Mouse (Mus musculus) stomach, embryonic 15.5 days (tissue): ENCODE data around the gene Cnn2. TPM values are rescaled to one million over a fixed set of nuclear protein-coding genes. Genes with fewer than 3 reads are reported as not detected.

Experiments used
- ATAC-seq: fragments of 200-750 bp; cut with Nextera tagmentation; 2 replicates; pipeline ENCODE4 v1.8.0; 2017; ENCODE audit warnings: low read depth, moderate number of reproducible peaks, moderate TSS enrichment; ENCODE audit not compliant: insufficient read depth, low FRiP score
- H3K27ac ChIP-seq: fragments of 300-500 bp; sonication (generic); 2 replicates; pipeline ENCODE4 v1.5.1; 2015; ENCODE audit warnings: mild to moderate bottlenecking, inconsistent platforms
- H3K27me3 ChIP-seq: fragments of 300-500 bp; sonication (generic); replicated peaks from 2 replicates; pipeline ENCODE4 v1.6.1; 2015; ENCODE audit warnings: inconsistent platforms
- H3K36me3 ChIP-seq: fragments of 300-500 bp; sonication (generic); 2 replicates; pipeline ENCODE4 v1.6.1; 2015; ENCODE audit warnings: inconsistent platforms
- H3K4me1 ChIP-seq: fragments of 300-500 bp; sonication (generic); 2 replicates; pipeline ENCODE4 v1.6.1; 2015; ENCODE audit warnings: inconsistent platforms
- H3K4me2 ChIP-seq: fragments of 300-500 bp; sonication (generic); 2 replicates; pipeline ENCODE4 v1.6.1; 2015; ENCODE audit warnings: mild to moderate bottlenecking, inconsistent platforms
- H3K4me3 ChIP-seq: fragments of 300-500 bp; sonication (generic); replicated peaks from 2 replicates; pipeline ENCODE4 v1.5.1; 2015; ENCODE audit warnings: inconsistent platforms
- H3K9ac ChIP-seq: fragments of 300-500 bp; sonication (generic); 2 replicates; pipeline ENCODE4 v1.6.1; 2015; ENCODE audit warnings: inconsistent platforms
- H3K9me3 ChIP-seq: fragments of 300-500 bp; sonication (generic); 2 replicates; pipeline ENCODE4 v1.6.1; 2016; ENCODE audit warnings: inconsistent platforms
- WGBS: fragments of 180-500 bp; shearing (Covaris S2); methylation state at CpG from one replicate; pipeline ENCODE4 v1.1.7; 2015; 5-methylcytosine and 5-hydroxymethylcytosine counted together
- polyA plus RNA-seq: library from polyadenylated mRNA; unstranded; fragments of >200 nt; fragmentation: Nextera tagmentation; extraction: Ambion mirVana; gene quantifications from 2 replicates; pipeline ENCODE4 v1.2.1, GENCODE M21; 2015

The Cnn2 gene
- polyA plus RNA-seq, 1 experiment from 2014 or later, result 274 TPM

DNA sequence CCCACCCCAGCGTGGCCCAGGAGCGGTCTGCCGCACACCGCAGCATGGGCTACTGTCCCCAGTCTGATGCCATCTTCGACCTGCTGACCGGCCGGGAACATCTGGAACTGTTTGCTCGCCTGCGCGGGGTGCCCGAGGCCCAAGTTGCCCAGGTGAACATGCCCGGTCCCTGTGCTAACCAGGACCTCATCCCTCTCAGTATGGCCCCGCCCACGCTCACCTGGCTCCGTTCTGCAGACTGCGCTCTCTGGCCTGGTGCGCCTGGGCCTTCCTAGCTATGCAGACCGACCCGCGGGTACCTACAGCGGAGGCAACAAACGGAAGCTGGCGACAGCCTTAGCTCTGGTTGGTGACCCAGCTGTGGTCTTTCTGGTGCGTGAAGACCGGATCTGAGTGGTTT, 25.2 kb downstream of the Cnn2 start:
- ATAC-seq, result no peak

DNA sequence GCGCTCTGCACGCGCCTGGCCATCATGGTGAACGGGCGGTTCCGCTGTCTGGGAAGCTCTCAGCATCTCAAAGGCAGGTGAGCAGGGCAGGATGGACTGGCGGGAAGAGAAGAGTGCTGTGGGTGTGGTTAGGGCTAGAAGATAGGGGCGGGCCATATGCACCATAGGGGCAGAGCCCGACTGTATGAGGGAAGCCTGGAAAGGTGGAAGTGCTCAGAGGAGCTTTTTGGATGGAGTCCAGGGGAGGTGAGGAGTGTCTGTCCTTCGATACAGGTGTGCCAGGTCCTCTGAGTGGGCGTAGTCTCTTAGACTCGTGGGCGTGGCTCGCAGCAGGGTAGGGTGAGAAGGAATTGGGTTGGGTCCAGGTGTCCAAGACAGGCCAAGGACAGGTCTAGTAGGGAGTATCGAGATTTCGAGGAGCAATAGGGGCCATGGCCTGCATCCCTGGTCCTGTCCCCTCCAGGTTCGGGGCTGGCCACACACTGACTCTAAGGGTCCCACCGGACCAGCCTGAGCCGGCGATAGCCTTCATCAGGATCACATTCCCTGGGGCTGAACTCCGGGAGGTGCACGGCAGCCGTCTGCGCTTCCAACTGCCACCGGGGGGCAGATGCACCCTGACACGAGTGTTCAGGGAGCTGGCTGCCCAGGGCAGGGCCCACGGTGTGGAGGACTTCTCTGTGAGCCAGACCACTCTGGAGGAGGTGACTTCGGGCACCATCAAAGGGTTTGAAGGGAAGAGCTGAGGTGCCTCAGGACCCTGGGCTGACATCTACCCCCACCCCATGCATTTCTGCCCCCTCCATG, 26.3 kb downstream of the Cnn2 start:
- H3K27me3 ChIP-seq, result peaks cover 24% of the 10 kb centered on the region
- peaks cover 6% of the 10 kb centered on the region; the same call in 1 of the 2 replicates for H3K36me3 ChIP-seq
- H3K4me2 ChIP-seq, result 0 out of 2 replicates have a peak overlapping the region, but pooled peaks have one; percentile 11
- no peak overlapping the region for H3K27ac ChIP-seq
- no peaks in the 10 kb centered on the region for H3K9me3 ChIP-seq
- H3K4me3 ChIP-seq, result no peak overlapping the region
- 31% methylated on average over 28 of the region's 28 CpGs for WGBS
- H3K4me1 ChIP-seq, result peaks cover 16% of the 10 kb centered on the region
- no peak for ATAC-seq
- no peak overlapping the region for H3K9ac ChIP-seq

More for the DNA sequence above, 25.2 kb downstream of the Cnn2 start:
- peaks cover 24% of the 10 kb centered on the region for H3K27me3 ChIP-seq
- peaks cover 7% of the 10 kb centered on the region; the same call in 1 of the 2 replicates for H3K4me1 ChIP-seq
- no peak overlapping the region for H3K4me2 ChIP-seq
- peaks cover 9% of the 10 kb centered on the region; the same call in 1 of the 2 replicates for H3K36me3 ChIP-seq
- H3K27ac ChIP-seq, result no peak overlapping the region
- H3K9me3 ChIP-seq, result no peaks in the 10 kb centered on the region
- no peak overlapping the region for H3K4me3 ChIP-seq
- 43% methylated on average over 25 of the region's 25 CpGs for WGBS
- H3K9ac ChIP-seq, result no peak overlapping the region

DNA sequence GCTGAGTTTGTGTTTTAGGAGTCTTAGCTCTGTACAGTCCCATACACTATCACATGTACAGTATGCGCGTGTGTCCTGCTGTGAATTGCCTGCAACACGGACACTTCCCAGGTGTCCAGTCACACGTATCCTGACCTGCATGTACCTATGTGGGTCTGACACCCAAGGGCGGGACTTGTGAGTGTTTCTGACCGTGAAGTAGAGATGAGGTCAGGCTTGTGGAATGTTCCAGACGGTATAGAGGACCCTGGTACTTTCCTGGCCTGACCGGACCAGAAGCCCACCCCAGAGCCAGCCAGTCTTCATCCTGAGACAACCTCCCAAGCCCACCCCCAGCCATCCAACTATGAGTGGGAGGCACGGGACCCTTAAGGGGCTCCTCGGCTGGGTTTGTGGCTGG, 27.2 kb downstream of the Cnn2 start:
- Histone ChIP-seq H3K36me3 (no peaks in the 10 kb centered on the region), H3K9me3 (no peaks in the 10 kb centered on the region), H3K9ac (no peak overlapping the region), H3K4me2 (no peak overlapping the region), H3K27ac (no peak overlapping the region), H3K27me3 (peaks cover 24% of the 10 kb centered on the region), H3K4me1 (peaks cover 25% of the 10 kb centered on the region), H3K4me3 (no peak overlapping the region)
- no peak for ATAC-seq
- 76% methylated on average over 10 of the region's 10 CpGs for WGBS

DNA sequence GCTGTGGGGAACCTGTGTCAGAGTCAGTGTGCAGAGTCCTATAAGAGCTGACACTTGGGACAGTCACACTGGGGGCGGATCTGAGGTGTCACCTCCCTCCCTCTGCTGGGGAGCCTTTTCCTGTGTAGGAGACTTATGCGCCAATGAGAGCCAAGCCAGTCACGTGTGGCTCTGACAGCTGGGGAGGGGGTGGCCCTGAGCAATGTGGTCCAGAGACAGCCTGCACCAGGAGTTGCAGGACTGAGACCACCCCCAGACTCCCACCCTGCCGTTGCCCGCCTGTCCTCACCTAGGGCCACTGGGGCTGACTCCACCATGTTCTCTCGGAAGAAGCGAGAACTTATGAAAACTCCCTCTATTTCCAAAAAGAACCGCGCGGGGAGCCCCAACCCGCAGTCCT, 28.1 kb downstream of the Cnn2 start, which contains the start of gene Arhgap45:
TSS of gene Arhgap45 (plus strand) at position 143 of the 400 bp plus-strand sequence.
- 73% methylated on average over 11 of the region's 11 CpGs for WGBS
- no peaks in the 10 kb centered on the region for H3K36me3 ChIP-seq
- no peak within 1 kb of the TSS for H3K4me2 ChIP-seq
- ATAC-seq, result no peak
- H3K9me3 ChIP-seq, result no peaks in the 10 kb centered on the region
- no peak within 1 kb of the TSS for H3K27ac ChIP-seq
- H3K27me3 ChIP-seq, result peaks cover 24% of the 10 kb centered on the region
- peaks cover 27% of the 10 kb centered on the region for H3K4me1 ChIP-seq
- peak within 1 kb of the TSS; percentile 17; the same call in 1 of the 2 replicates for H3K4me3 ChIP-seq
- no peak within 1 kb of the TSS for H3K9ac ChIP-seq

DNA sequence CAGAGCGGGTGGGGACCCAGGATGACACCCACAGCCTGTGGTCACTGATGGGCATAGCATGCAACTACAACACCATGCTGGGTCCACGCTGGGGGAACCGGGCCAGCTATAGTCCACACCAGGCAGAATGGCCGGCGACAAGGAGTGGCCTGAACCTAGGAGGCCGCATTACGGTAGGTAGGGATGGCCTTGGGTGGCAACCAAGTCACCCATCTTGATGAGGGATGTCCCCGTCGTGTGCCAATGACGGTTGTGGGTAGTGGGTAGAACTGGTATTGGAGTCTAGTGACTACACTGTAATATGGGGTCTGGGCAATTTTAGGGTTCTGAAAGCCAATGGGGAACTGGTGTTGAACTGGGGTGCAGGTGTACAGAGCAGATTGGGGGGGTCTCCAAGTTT, 28.5 kb downstream of the Cnn2 start:
- peaks cover 24% of the 10 kb centered on the region for H3K27me3 ChIP-seq
- peak overlapping the region; percentile 17; the same call in 1 of the 2 replicates for H3K4me3 ChIP-seq
- H3K4me1 ChIP-seq, result peaks cover 27% of the 10 kb centered on the region
- no peak overlapping the region for H3K4me2 ChIP-seq
- H3K9me3 ChIP-seq, result no peaks in the 10 kb centered on the region
- no peak overlapping the region for H3K27ac ChIP-seq
- WGBS, result 90% methylated on average over 10 of the region's 10 CpGs
- ATAC-seq, result no peak
- no peaks in the 10 kb centered on the region for H3K36me3 ChIP-seq
- no peak overlapping the region for H3K9ac ChIP-seq

DNA sequence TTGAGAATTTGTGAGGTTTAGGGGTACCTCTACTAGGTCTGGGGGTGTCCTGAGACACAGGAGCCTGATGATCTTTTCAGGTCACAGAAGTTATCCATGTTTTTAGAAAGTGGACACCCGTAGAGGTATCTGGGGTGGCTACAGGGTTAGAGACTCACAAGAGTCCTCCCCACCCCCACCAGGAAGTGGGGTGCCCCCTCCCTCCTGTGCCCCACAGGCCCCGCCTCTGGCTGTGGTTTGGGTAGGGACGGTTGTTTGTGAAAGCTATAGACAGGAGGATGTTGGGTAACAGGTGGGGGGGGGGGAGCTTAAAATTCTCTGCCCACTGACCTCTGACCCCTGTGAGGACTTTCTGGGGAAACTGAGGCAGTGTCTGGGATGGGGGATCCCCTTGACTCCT, 29.0 kb downstream of the Cnn2 start:
- ATAC-seq, result no peak
- Histone ChIP-seq H3K27ac (no peak overlapping the region), H3K9ac (no peak overlapping the region), H3K4me3 (no peak overlapping the region; the same call in 1 of the 2 replicates), H3K27me3 (peaks cover 24% of the 10 kb centered on the region), H3K4me2 (no peak overlapping the region), H3K36me3 (no peaks in the 10 kb centered on the region), H3K9me3 (no peaks in the 10 kb centered on the region), H3K4me1 (peaks cover 27% of the 10 kb centered on the region)
- WGBS, result 61% methylated on average over 3 of the region's 3 CpGs

DNA sequence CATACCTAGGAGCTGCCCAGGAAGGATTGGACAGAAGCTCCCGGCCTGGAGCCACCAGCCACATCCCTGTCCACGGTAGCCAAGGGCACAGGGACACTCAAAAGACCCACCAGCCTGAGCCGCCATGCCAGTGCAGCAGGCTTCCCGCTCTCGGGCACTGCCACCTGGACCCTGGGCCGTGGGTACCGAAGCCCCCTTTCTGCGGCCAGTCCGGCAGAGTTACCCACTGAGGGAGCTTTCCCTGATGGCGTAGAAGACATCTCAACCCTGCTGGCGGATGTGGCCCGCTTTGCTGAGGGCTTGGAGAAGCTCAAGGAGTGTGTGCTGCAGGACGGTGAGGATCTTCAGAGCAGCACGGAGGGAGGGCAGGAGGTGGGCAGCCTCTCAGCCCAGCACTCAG, 29.4 kb downstream of the Cnn2 start:
- H3K9ac ChIP-seq, result no peak overlapping the region
- peaks cover 23% of the 10 kb centered on the region for H3K27me3 ChIP-seq
- WGBS, result 80% methylated on average over 14 of the region's 14 CpGs
- peaks cover 27% of the 10 kb centered on the region for H3K4me1 ChIP-seq
- H3K4me3 ChIP-seq, result no peak overlapping the region
- H3K27ac ChIP-seq, result peak overlapping the region; percentile 35; the same call in 1 of the 2 replicates
- no peaks in the 10 kb centered on the region for H3K36me3 ChIP-seq
- H3K9me3 ChIP-seq, result no peaks in the 10 kb centered on the region
- no peak overlapping the region for H3K4me2 ChIP-seq
- no peak for ATAC-seq

DNA sequence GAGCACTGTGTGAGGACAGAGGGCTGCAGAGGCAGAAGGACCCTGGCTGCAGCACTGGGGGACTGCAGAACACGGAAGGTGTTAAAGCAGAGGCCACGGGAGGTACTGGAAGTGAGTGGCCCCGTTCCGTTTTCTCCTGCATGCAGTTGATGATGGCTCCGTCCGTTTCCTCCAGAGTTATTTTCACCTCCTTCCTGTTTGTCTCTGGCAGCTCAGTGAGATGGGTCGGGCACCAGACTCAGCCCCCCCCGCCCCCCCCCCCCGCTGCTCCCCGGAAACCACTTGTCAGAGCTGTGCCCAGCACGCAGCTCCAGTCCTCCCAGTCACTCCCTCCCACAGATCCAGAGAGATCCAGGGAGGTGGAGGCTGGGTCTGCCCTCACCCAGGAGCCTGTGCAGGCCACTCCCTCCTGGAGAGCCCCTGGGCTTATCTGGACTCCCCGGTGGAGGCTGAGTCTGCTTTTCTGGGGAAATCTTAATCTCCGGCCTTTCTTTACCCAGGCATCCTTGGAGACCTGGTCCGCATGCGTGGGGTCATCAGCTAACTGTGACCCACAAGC, 30.4 kb downstream of the Cnn2 start:
- WGBS, result 8% methylated on average over 14 of the region's 15 CpGs
- Histone ChIP-seq H3K27ac (peak overlapping the region; percentile 32), H3K9ac (no peak overlapping the region), H3K4me2 (peak overlapping the region; percentile 45), H3K4me3 (0 out of 2 replicates have a peak overlapping the region, but pooled peaks have one; percentile 11), H3K27me3 (peaks cover 13% of the 10 kb centered on the region), H3K4me1 (peaks cover 27% of the 10 kb centered on the region), H3K9me3 (no peaks in the 10 kb centered on the region), H3K36me3 (no peaks in the 10 kb centered on the region)
- peak; percentile 84 for ATAC-seq

DNA sequence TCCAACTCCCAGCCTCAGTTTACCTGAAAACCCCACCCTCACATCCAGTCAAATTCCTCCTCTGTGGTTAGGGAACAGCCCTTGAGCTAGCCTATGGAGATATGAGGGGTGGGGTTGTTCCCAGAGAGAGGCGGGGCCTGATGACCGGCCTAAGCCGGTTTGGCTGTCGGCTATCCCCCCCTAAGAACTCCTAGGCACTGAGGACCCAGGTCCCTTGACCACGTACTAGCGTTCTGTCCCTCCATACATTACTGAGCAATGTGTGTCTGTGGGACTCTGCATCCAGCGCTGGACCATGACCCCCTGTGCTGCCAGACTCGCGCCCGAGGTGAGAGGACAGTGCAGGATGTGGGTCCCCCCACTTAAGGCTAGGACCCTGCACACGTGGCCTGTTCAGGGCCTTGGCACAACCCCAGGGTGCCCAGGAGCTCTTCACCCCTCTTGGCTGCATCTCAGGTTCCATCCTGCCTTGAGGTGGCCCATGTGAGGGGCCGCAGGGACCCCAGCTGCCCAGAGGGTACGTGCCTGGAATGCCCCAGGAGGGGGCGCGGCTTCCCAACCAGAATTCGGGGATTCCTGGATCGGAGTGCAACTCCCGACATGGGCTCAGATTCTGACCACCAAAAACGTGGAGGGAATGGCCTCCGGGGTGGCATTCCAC, 31.2 kb downstream of the Cnn2 start:
- Histone ChIP-seq H3K4me1 (peaks cover 25% of the 10 kb centered on the region), H3K4me2 (peak overlapping the region; percentile 45), H3K36me3 (no peaks in the 10 kb centered on the region), H3K4me3 (peak overlapping the region; percentile 20; the same call in 1 of the 2 replicates), H3K27ac (peak overlapping the region; percentile 32), H3K9me3 (no peaks in the 10 kb centered on the region), H3K9ac (no peak overlapping the region), H3K27me3 (peaks cover 6% of the 10 kb centered on the region)
- 24% methylated on average over 20 of the region's 20 CpGs for WGBS
- peak; percentile 54 for ATAC-seq

DNA sequence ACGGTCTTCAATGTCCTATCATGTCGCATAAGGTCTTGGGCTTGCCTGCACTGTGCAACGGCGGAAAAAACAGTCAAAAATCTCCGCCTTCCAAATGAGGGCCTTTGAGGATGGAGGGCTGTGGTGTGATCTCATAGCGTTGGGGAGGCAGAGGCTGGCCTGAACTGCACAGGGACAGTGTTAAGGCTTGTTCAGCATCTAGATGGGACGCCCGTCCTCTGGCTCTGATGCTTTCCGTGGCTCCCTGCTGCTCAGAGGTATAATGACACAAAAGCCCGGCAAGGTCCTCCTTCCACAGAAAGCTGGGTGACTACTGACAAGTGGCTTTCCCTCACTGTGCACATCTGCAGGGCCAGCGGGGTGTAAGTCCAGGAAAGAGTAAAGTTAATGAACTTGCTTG, 31.8 kb downstream of the Cnn2 start:
- 0 out of 2 replicates have a peak, but pooled peaks cover under 1% of the 10 kb centered on the region for H3K27me3 ChIP-seq
- no peaks in the 10 kb centered on the region for H3K9me3 ChIP-seq
- no peak overlapping the region for H3K9ac ChIP-seq
- H3K4me1 ChIP-seq, result peaks cover 30% of the 10 kb centered on the region
- H3K27ac ChIP-seq, result peak overlapping the region; percentile 32; the same call in 1 of the 2 replicates
- H3K4me3 ChIP-seq, result peak overlapping the region; percentile 20; the same call in 1 of the 2 replicates
- peak overlapping the region; percentile 45 for H3K4me2 ChIP-seq
- H3K36me3 ChIP-seq, result no peaks in the 10 kb centered on the region
- 41% methylated on average over 11 of the region's 11 CpGs for WGBS
- no peak for ATAC-seq

DNA sequence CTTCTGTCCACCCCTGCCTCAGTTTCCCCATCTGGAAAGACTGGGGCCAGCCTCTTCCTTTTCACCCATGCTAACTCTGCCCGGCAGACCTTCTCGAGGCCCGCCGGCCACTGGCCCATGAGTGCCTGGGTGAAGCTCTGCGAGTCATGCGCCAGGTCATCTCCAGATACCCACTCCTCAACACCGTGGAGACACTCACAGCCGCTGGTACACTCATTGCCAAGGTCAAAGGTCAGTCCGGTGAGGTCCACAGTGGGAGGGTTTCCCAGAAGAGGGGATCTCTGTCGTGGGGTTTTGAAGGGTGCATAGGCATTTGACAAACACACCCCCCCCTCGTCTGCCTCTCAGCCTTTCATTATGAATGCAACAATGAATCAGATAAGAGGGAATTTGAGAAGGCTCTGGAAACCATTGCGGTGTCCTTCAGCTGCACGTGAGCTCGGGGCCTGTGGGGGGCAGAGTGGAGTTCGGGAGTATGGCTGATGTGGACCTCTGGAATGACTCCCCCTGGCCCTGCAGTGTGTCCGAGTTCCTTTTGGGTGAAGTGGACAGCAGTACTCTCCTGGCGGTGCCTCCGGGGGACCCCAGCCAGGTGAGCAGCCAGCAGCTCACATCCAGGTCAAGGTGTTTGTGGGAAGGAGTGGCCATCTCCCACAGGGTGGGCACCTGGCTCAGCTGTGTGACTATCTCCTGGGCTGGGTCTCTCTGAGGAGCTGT, 32.4 kb downstream of the Cnn2 start:
- no peak for ATAC-seq
- no peak overlapping the region for H3K9ac ChIP-seq
- peaks cover 30% of the 10 kb centered on the region for H3K4me1 ChIP-seq
- H3K36me3 ChIP-seq, result no peaks in the 10 kb centered on the region
- no peak overlapping the region for H3K27ac ChIP-seq
- H3K9me3 ChIP-seq, result no peaks in the 10 kb centered on the region
- 78% methylated on average over 18 of the region's 18 CpGs for WGBS
- peak overlapping the region; percentile 20; the same call in 1 of the 2 replicates for H3K4me3 ChIP-seq
- H3K27me3 ChIP-seq, result no peaks in the 10 kb centered on the region
- peak overlapping the region; percentile 45; the same call in 1 of the 2 replicates for H3K4me2 ChIP-seq
